Mouse (Mus musculus): ENCODE measurements around the gene Cd79a. TPM values are rescaled to one million over a fixed set of nuclear protein-coding genes. Genes with fewer than 3 reads are reported as not detected.
"Not testable (repeated sequence)": the region's sequence is repeated elsewhere in the genome, so short reads cannot be mapped to it uniquely, and the experiment has no call there.

The Cd79a gene
- total RNA-seq, 2 experiments from 2014 or later: 0.55 TPM; not detected in 1

GRCm38 (mm10) chr7:24884693-24885291 is 12.4 kb upstream of the Cd79a start:
- DNase-seq (ENCODE audit: low spot score in 2 of 2): no peak
- intact Hi-C loops (cut with DNase I): no loop called here

DNA sequence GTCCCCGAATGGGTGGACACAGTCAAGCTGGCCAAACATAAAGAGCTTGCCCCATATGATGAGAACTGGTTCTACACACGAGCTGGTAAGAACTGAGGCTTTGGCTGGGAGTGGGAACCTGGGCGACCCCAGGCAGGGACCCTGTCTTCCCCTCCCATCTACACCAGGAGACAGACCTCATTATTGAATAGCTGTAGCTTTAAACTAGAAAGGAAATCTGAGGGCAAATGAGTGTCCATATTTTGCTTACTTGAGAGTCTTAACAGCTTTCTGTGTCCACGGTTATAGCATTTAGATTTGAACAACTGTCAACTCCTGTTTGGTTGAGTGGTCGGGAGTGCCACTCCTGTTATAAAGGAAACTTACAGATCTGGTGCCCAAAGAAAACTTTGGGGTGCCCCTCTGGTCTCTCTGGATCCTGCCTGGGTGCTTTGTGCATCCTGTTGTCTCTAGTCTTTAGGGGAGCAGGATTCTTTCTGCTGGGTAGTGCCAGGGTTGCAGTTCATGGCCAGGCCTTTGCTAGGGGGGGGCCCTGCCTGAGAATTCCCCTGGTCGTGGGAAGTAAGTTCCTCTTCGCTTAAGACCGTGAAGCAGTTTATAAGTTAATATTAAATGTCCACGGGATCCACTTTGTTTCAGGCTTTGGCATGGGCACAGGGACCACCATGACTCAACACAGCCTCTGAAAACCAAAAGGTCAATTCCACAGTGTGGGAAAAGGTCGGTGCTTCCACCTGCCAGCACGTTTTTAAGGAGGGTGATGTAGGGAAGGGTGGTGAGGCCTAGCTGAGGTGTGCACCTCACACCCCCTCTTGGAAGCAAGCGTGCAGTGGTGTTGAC is 11.5 kb upstream of the Cd79a start:
- intact Hi-C loops (cut with DNase I): no loop called here
- no peak for DNase-seq (ENCODE audit: low spot score in 2 of 2)

GRCm38 (mm10) chr7:24886308-24886633 is 10.9 kb upstream of the Cd79a start:
- no peak for DNase-seq (ENCODE audit: low spot score in 2 of 2)
- intact Hi-C loops (cut with DNase I): no loop called here

- intact Hi-C loops (cut with DNase I): no loop called here
- no peak for DNase-seq (ENCODE audit: low spot score in 2 of 2)
Measured at GRCm38 (mm10) chr7:24887096-24887495, 10.1 kb upstream of the Cd79a start.

- DNase-seq (ENCODE audit: low spot score in 2 of 2): no peak
- intact Hi-C loops (cut with DNase I): loop anchor here (2.0 kb wide), 1 partner anchor 77 kb away; no protein-coding TSS in a partner anchor
Measured at GRCm38 (mm10) chr7:24889431-24890220, 7.6 kb upstream of the Cd79a start.

DNA sequence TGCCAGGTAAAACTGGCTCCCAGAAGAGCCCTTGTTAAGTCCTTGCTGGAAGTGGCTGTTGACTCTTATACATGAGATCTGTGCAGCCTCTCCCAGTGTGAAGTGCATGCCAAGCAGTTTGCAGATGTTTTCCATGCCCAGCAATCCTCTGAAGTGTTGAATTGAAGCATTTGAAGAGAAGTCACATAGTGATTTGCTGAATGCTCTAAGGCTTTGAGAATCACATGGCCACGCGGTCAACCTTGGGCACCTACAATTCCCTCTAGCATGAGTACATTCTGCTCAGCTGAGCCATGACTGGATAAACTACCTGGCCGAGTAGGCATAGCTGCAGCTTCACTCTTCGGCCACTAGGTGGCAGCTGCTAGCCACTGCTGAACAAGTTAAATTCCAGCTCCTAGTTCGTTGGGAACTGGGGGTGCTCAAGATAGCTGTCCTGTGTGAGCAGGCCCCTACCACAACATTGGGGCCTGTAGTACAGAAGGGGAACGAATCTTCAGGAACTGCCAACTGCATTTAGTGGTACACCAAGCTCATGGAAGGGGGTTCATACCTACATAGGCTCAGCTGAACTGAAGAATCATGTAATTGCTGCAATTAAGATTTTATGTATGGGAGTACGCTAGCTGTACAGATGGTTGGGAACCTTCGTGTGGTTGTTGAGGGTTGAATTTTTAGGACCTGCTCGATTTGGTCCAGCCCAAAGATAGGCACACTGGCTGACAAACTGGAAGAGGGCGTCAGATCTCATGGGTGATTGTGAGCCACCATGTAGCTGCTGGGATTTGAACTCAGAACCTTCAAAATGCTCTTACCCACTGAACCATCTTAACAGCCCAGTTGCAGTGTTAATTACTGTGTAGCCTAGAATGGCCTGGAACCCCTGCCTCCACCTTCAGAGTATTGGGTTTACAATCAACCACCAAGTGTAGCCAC is 6.6 kb upstream of the Cd79a start:
- intact Hi-C loops (cut with DNase I): loop anchor here (2.0 kb wide), 1 partner anchor 76 kb away; no protein-coding TSS in a partner anchor
- peak; percentile 79 to 85 for DNase-seq (ENCODE audit: low spot score in 2 of 2)

- intact Hi-C loops (cut with DNase I): loop anchor here (2.0 kb wide), 1 partner anchor 75 kb away; no protein-coding TSS in a partner anchor
- no peak for DNase-seq (ENCODE audit: low spot score in 2 of 2)
Measured at GRCm38 (mm10) chr7:24891241-24892124, 5.7 kb upstream of the Cd79a start.

DNA sequence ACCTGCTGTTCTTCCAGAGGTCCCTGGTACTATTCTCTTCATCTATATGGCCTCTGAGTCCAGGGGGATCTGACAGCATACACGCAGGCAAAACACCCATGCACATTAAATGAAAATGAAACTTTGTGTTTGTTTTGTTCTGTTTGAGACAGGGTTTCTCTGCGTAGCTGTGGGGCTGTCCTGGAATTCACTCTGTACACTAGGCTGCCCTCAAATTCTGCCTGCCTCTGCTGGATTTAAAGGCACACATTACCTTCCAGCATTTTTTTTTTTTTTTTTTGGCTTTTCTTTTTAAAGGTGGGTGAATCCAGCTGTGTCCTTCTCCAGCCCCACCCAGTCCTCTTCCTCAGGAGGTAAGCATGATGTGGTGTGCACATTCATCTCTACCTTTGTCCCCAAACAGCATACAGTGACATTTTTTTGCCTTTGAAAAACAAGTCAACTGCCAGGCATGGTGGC is 5.0 kb upstream of the Cd79a start:
- intact Hi-C loops (cut with DNase I): no loop called here
- no peak for DNase-seq (ENCODE audit: low spot score in 2 of 2)

GRCm38 (mm10) chr7:24895749-24896148 is 1.4 kb upstream of the Cd79a start:
- DNase-seq (ENCODE audit: low spot score in 2 of 2): not testable (repeated sequence)

DNA sequence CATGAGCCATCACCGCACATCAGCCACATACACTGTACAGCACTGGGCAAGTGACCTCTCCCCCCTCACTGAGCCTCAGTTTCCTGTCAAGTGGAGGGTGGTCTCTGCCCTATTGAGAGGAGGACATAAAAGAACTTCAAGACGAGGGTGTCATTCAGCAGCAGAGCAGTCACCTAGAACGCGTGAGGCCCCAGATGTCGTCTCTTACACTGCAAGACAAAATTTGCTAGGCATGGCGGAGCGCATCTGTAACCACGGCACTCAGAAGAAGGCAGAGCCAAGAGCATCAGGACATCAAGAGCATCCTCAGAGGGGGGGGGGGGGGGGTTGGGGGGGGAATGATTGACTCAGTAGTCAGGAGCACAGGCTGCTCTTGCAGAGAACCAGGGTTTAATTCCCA is 912 bp upstream of the Cd79a start:
- no peak for DNase-seq (ENCODE audit: low spot score in 2 of 2)
- intact Hi-C loops (cut with DNase I): no loop called here

More at GRCm38 (mm10) chr7:24895749-24896148, 1.4 kb upstream of the Cd79a start:
- intact Hi-C loops (cut with DNase I): not testable (repeated sequence)

- intact Hi-C loops (cut with DNase I): no loop called here
- DNase-seq (ENCODE audit: low spot score in 2 of 2): no peak
Measured at GRCm38 (mm10) chr7:24897959-24898358, 778 bp downstream of the Cd79a start.

- DNase-seq (ENCODE audit: low spot score in 2 of 2): no peak
- intact Hi-C loops (cut with DNase I): no loop called here
Measured at GRCm38 (mm10) chr7:24901114-24901513, 3.9 kb downstream of the Cd79a start.

DNA sequence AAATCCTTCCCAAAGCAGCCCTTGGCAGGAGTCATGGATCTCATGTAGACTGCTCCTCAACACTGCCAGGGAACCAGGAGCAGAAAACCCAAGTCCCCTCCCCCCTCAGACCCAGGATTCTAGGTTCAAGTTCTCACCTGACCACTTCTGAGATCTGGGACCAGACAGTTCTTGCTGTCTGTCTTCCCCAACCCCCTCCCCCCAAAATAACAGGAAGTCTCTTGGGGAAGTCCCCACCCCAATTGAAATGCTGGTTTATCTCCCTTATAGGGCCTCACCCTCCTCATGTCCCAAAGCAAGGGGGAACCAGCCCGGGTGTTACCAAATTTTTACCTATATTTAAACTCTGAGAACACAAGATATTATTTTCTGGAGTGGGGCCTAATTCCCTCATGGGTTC is 4.7 kb downstream of the Cd79a start:
- intact Hi-C loops (cut with DNase I): no loop called here

GRCm38 (mm10) chr7:24902264-24902629 is 5.1 kb downstream of the Cd79a start:
- intact Hi-C loops (cut with DNase I): no loop called here

More for the DNA sequence above, 4.7 kb downstream of the Cd79a start:
- no peak for DNase-seq (ENCODE audit: low spot score in 2 of 2)

DNA sequence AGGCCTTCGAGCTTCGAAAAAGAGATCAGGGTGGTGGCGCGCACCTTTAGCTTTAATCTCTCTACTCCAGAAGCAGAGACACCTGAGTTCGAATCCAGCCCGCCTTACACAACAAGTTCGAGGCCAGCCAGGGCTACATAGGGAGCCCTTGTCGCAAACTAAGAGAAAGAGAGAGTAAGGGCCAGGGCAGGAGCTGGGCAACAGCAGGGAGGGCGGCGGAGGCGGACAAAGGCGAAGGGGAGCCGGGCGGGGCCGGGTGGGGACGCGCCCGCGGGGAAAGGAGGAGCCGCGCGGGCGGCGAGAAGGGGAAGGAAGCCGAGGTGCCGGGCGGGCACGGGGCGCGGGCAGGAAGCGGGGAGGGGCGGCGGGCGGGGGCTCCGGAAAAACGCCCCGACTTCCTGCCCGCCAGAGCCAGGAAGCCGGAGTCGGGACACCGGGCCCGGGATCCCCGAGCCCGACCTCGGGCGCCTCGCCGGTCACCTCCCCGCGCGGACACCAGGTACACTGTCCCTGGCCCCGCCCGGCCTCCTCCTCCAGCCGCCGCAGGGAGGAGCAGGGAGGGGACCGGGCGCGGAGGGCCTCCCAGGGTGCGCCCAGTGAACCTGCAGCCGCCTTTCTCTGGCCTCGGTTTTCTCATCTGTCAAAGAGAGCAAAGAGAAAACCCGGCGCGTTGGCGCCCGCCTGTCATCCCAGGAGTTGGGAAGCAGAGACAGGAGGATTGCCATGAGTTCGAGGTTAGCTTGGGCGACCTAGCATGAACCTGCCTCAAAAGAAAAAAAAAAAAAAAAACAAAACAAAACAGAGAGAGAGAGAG is 5.7 kb downstream of the Cd79a start, which contains the start of gene Arhgef1:
Arhgef1 (plus strand) TSS at position 283 of the 814 bp plus-strand sequence.
- no peak for DNase-seq (ENCODE audit: low spot score in 2 of 2)
- intact Hi-C loops (cut with DNase I): no loop called here

More at GRCm38 (mm10) chr7:24902264-24902629, 5.1 kb downstream of the Cd79a start:
- DNase-seq (ENCODE audit: low spot score in 2 of 2): no peak

GRCm38 (mm10) chr7:24903444-24903825 is 6.3 kb downstream of the Cd79a start:
- DNase-seq (ENCODE audit: low spot score in 2 of 2): no peak
- intact Hi-C loops (cut with DNase I): no loop called here

GRCm38 (mm10) chr7:24904070-24904483 is 6.9 kb downstream of the Cd79a start:
- DNase-seq (ENCODE audit: low spot score in 2 of 2): peak; percentile 97 to 98
- intact Hi-C loops (cut with DNase I): no loop called here
